Mouse (Mus musculus) thymus, postnatal 36 days (tissue): ENCODE measurements around the gene Atp5h.

Experiments used
- DNase-seq, 2 experiments: peaks; one replicate each; pipeline ENCODE4 v3.0.0; 2022; ENCODE audit warnings: mixed read lengths in 2 of 2

Gene Atp5h

DNA sequence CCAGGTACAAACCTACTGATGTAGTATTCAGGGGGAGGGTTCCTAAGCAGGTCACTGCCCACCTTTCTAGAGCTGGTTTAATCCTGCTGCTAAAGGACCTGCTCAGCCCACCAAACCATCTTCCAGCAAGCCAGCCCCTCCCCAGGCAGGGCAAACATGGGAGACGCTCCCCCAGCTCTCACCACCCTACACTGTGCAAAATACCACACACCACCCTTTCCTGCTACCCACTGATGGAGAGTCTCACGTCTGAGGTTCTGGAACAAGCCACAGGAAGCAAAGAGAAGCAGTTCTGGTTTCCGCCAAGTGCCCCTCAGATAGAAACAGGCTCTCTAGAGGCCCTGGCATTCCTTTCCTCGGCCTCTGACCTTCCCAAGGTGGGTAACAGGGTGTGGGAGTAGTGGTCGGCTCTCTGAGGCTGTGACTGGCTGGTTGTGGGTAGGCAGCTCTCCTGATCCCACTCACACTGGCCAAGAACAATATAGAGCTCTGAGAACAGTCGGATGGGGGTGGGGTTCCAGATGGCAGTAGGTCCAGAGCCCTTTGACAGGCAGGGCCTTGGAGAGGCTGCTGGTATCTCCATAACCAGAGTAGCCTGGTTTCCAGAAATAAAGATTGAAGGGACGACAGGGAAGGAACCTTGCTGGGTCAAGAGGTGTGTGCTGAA, 53.6 kb downstream of the Atp5h start:
- DNase-seq, result no peak
